Mouse (Mus musculus): ENCODE results near the gene Mrpl12.
"Not testable (repeated sequence)": the region's sequence is repeated elsewhere in the genome, so short reads cannot be mapped to it uniquely, and the experiment has no call there.

The Mrpl12 gene

GRCm38 (mm10) chr11:120508290-120508870 is 24.0 kb downstream of the Mrpl12 start:
- no peak for DNase-seq (ENCODE audit: low read depth, low spot score)

- no peak for DNase-seq (ENCODE audit: low read depth, low spot score)
These were observed 25.5 kb downstream of the Mrpl12 start for GRCm38 (mm10) chr11:120509940-120510339.

GRCm38 (mm10) chr11:120510375-120511030 is 26.1 kb downstream of the Mrpl12 start:
- DNase-seq (ENCODE audit: low read depth, low spot score), result no peak

- no peak for DNase-seq (ENCODE audit: low read depth, low spot score)
These were observed 28.5 kb downstream of the Mrpl12 start for GRCm38 (mm10) chr11:120512790-120513453.

GRCm38 (mm10) chr11:120514262-120514661 is 29.8 kb downstream of the Mrpl12 start:
- not testable (repeated sequence) for DNase-seq (ENCODE audit: low read depth, low spot score)

- DNase-seq (ENCODE audit: low read depth, low spot score), result peak; percentile 56
These were observed 31.2 kb downstream of the Mrpl12 start for GRCm38 (mm10) chr11:120515611-120516010.

- DNase-seq (ENCODE audit: low read depth, low spot score), result no peak
These were observed 32.7 kb downstream of the Mrpl12 start for GRCm38 (mm10) chr11:120517147-120517546.

- DNase-seq (ENCODE audit: low read depth, low spot score), result no peak
These were observed 33.6 kb downstream of the Mrpl12 start for GRCm38 (mm10) chr11:120518027-120518426.

GRCm38 (mm10) chr11:120518558-120518957 is 34.1 kb downstream of the Mrpl12 start:
- no peak for DNase-seq (ENCODE audit: low read depth, low spot score)

GRCm38 (mm10) chr11:120519738-120520137 is 35.3 kb downstream of the Mrpl12 start:
- no peak for DNase-seq (ENCODE audit: low read depth, low spot score)

- no peak for DNase-seq (ENCODE audit: low read depth, low spot score)
These were observed 36.1 kb downstream of the Mrpl12 start for GRCm38 (mm10) chr11:120520498-120520897.

- peak; percentile 27 for DNase-seq (ENCODE audit: low read depth, low spot score)
These were observed 36.6 kb downstream of the Mrpl12 start for GRCm38 (mm10) chr11:120520967-120521540.

GRCm38 (mm10) chr11:120522581-120522980 is 38.2 kb downstream of the Mrpl12 start:
- DNase-seq (ENCODE audit: low read depth, low spot score), result no peak

GRCm38 (mm10) chr11:120525959-120526358 is 41.5 kb downstream of the Mrpl12 start:
- DNase-seq (ENCODE audit: low read depth, low spot score), result no peak

- no peak for DNase-seq (ENCODE audit: low read depth, low spot score)
These were observed 43.4 kb downstream of the Mrpl12 start for GRCm38 (mm10) chr11:120527690-120528354.

GRCm38 (mm10) chr11:120528903-120529302 is 44.5 kb downstream of the Mrpl12 start:
- no peak for DNase-seq (ENCODE audit: low read depth, low spot score)

GRCm38 (mm10) chr11:120530085-120530964 is 45.9 kb downstream of the Mrpl12 start, which contains the start of gene Gcgr:
TSS of gene Gcgr (plus strand) at chr11:120530699.
- no peak for DNase-seq (ENCODE audit: low read depth, low spot score)

GRCm38 (mm10) chr11:120531646-120532045 is 47.2 kb downstream of the Mrpl12 start:
- no peak for DNase-seq (ENCODE audit: low read depth, low spot score)

- no peak for DNase-seq (ENCODE audit: low read depth, low spot score)
These were observed 49.7 kb downstream of the Mrpl12 start for GRCm38 (mm10) chr11:120534093-120534492.

- DNase-seq (ENCODE audit: low read depth, low spot score), result no peak
These were observed 50.7 kb downstream of the Mrpl12 start for GRCm38 (mm10) chr11:120535145-120535544.

- DNase-seq (ENCODE audit: low read depth, low spot score), result no peak
These were observed 51.4 kb downstream of the Mrpl12 start for GRCm38 (mm10) chr11:120535804-120536203.
